Mouse (Mus musculus): ENCODE measurements around the gene Zc3h10.

DNA sequence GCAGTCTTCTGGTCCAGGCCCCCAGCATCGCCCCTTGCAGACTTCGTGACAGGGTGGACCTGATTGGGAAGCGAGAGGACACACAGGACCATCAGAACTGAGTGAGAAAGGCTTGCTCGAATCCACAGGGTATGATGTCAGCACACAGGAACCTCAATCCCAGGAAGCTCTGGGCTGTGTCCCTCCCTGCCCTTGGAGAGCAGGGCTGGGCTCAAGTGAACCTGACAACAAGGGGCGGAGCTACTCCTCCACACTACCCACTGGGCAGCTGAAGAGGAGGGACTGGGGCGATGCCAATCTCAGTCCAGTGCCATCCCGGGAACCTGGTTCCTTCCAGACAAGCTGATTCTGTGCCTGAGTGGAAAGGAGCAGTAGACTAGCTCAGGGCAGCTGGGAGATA is 36.1 kb upstream of the Zc3h10 start:
- TF ChIP-seq EP300 (IDR thresholded peaks at IDR 0.05; ENCODE audit: insufficient read depth, low read depth, low read length) (no peak), POLR2A (IDR thresholded peaks at IDR 0.05; ENCODE audit: insufficient read depth, low read length) (no peak)
